Mouse (Mus musculus) liver, adult 2 months (tissue): Measurements from ENCODE around the gene Triobp.

ENCODE experiments used
- CTCF ChIP-seq: fragments of 200-500 bp; IDR thresholded peaks from 2 replicates; pipeline ENCODE4 v1.5.1; 2011; ENCODE audit warnings: low read depth, low read length, control low read depth
- POLR2A ChIP-seq: fragments of 200-500 bp; IDR thresholded peaks from 2 replicates; pipeline ENCODE4 v1.6.1; 2011; ENCODE audit warnings: low read length, control low read depth; ENCODE audit not compliant: insufficient read depth; ENCODE audit errors: extremely low read depth

- TF ChIP-seq POLR2A = no peak
- TF ChIP-seq CTCF = peak; percentile 77
Observed at GRCm38 (mm10) chr15:78931577-78931976, 15.9 kb upstream of the Triobp start.
